Mouse (Mus musculus): ENCODE measurements around the gene Cyp2j8.
A peak's percentile ranks its signal among the peaks of the same experiment; 100 is the strongest.

DNA sequence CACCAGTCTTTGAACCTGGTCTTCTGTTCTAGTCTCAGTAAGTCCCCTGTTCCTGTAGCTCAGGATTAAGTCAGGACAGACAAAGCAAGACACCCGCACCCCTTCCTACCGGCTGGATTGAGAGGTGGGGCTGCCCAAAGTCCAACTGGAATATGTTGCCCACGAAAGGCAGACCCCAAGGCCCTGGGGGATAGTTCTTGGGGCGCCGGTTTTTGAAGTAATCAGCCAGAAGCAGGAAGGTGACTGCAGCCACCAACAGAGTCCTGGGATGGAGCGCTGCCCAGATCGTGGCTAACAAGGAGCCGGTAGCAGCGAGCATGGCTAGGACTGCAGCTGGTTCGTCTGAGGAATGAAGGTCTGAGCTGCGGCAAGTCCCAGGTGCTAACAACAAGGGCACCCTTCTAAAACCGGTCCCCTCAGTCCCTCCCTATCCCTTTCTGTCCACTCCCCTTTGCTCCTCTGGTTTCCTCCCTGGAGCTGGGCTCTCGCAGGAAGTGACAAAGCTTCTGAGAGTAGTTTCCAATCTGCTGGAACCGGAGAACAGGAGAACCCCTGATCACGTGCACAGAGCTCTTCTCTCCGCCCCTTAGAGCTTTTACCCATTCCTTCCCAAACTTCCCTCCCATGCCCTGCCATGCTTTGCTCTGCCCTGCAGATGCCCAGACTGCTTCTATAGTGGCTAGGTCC is 46.1 kb upstream of the Cyp2j8 start, which contains the start of gene Cyp2j6:
- TF ChIP-seq CTCF (IDR thresholded peaks at IDR 0.05; ENCODE audit: borderline replicate concordance, insufficient read depth, low read length) (no peak), POLR2A (IDR thresholded peaks at IDR 0.05; ENCODE audit: low read depth, low read length) (peak; percentile 84)
